Mouse (Mus musculus) MEL (cell line): ENCODE results near the gene Angptl2. TPM values are rescaled to one million over a fixed set of nuclear protein-coding genes. Genes with fewer than 3 reads are reported as not detected.

ENCODE experiments used
- DNase-seq: peaks from one replicate; pipeline ENCODE4 v3.0.0; 2011; ENCODE audit warnings: low read depth, low spot score
- H3K27ac ChIP-seq: 2 replicates; pipeline ENCODE4 v1.5.1; 2012; ENCODE audit warnings: low read depth, mild to moderate bottlenecking, control low read depth, low read length, moderate library complexity; ENCODE audit not compliant: control insufficient read depth
- H3K27me3 ChIP-seq, 2 experiments: fragments of 150-350 bp in 1 of 2; sonication (generic) in 1 of 2; 2 replicates each; pipeline ENCODE4 v1.6.1; 2012; ENCODE audit warnings: low read length in 2 of 2, mild to moderate bottlenecking in 2 of 2, improper control_type of control experiment in 1 of 2, moderate library complexity in 1 of 2; ENCODE audit not compliant: insufficient read depth in 2 of 2, control insufficient read depth in 1 of 2
- H3K36me3 ChIP-seq, 2 experiments: 2 replicates each; pipeline ENCODE4 v1.6.1; 2012 to 2014; ENCODE audit warnings: low read length in 2 of 2, improper control_type of control experiment in 1 of 2, inconsistent platforms in 1 of 2, mild to moderate bottlenecking in 1 of 2; ENCODE audit not compliant: insufficient read depth in 2 of 2, control insufficient read depth in 1 of 2
- H3K4me1 ChIP-seq, 2 experiments: fragments of 150-350 bp in 1 of 2; sonication (generic) in 1 of 2; 2 replicates each; pipeline ENCODE4 v1.6.1; 2012; ENCODE audit warnings: low read length in 2 of 2, improper control_type of control experiment in 1 of 2, mild to moderate bottlenecking in 1 of 2; ENCODE audit not compliant: insufficient read depth in 2 of 2, control insufficient read depth in 1 of 2
- H3K4me3 ChIP-seq, 2 experiments: fragments of 150-350 bp in 1 of 2; sonication (generic) in 1 of 2; 2 replicates each; pipeline ENCODE4 v1.5.1; 2012; ENCODE audit warnings: low read depth in 2 of 2, low read length in 2 of 2, mild to moderate bottlenecking in 2 of 2, moderate library complexity in 2 of 2, control low read depth in 1 of 2, improper control_type of control experiment in 1 of 2; ENCODE audit not compliant: control insufficient read depth in 1 of 2, insufficient read depth in 1 of 2
- H3K79me2 ChIP-seq: 2 replicates; pipeline ENCODE4 v1.6.1; 2012; ENCODE audit warnings: mild to moderate bottlenecking, low read length, moderate library complexity; ENCODE audit not compliant: control insufficient read depth, poor library complexity, insufficient read depth
- H3K9ac ChIP-seq: 2 replicates; pipeline ENCODE4 v1.6.1; 2012; ENCODE audit warnings: low read depth, mild to moderate bottlenecking, control low read depth, low read length, moderate library complexity; ENCODE audit not compliant: control insufficient read depth, poor library complexity, severe bottlenecking
- H3K9me3 ChIP-seq: fragments of 150-350 bp; sonication (generic); replicated peaks from 2 replicates; pipeline ENCODE4 v1.6.1; 2012; ENCODE audit warnings: mild to moderate bottlenecking, low read length, improper control_type of control experiment, moderate library complexity; ENCODE audit not compliant: insufficient read depth
- BHLHE40 ChIP-seq: IDR thresholded peaks from 2 replicates; pipeline ENCODE4 v1.6.1; 2012; ENCODE audit warnings: low read depth, mild to moderate bottlenecking, inconsistent platforms, low read length, improper control_type of control experiment, borderline replicate concordance
- CHD2 ChIP-seq: IDR thresholded peaks from 2 replicates; pipeline ENCODE4 v1.6.1; 2011; ENCODE audit warnings: low read length, improper control_type of control experiment
- CTCF ChIP-seq, 3 experiments: IDR thresholded peaks in 2 of 3; conservative IDR thresholded peaks in 1 of 3; 2 replicates each; pipeline ENCODE4 v1.5.1; 2011 to 2012; ENCODE audit warnings: low read length in 3 of 3, low read depth in 2 of 3, mild to moderate bottlenecking in 2 of 3, improper control_type of control experiment in 1 of 3, inconsistent platforms in 1 of 3, mixed read lengths in 1 of 3, moderate library complexity in 1 of 3; ENCODE audit not compliant: control insufficient read depth in 1 of 3, insufficient read depth in 1 of 3, poor library complexity in 1 of 3, severe bottlenecking in 1 of 3
- EP300 ChIP-seq, 2 experiments: IDR thresholded peaks; 2 replicates each; pipeline ENCODE4 v1.6.1; 2011; ENCODE audit warnings: improper control_type of control experiment in 2 of 2, low read length in 2 of 2, low read depth in 1 of 2, mild to moderate bottlenecking in 1 of 2
- ETS1 ChIP-seq: IDR thresholded peaks from 2 replicates; pipeline ENCODE4 v1.6.1; 2012; ENCODE audit warnings: low read depth, mild to moderate bottlenecking, inconsistent platforms, low read length, improper control_type of control experiment, moderate library complexity
- GABPA ChIP-seq: IDR thresholded peaks from 2 replicates; pipeline ENCODE4 v1.6.1; 2012; ENCODE audit warnings: low read depth, mild to moderate bottlenecking, inconsistent platforms, low read length, improper control_type of control experiment, moderate library complexity
- HCFC1 ChIP-seq: IDR thresholded peaks from 2 replicates; pipeline ENCODE4 v1.6.1; 2012; ENCODE audit warnings: low read depth, mild to moderate bottlenecking, inconsistent platforms, low read length, improper control_type of control experiment, moderate library complexity
- JUND ChIP-seq: IDR thresholded peaks from 2 replicates; pipeline ENCODE4 v1.6.1; 2011; ENCODE audit warnings: low read depth, mild to moderate bottlenecking, improper control_type of control experiment, low read length
- NELFE ChIP-seq: IDR thresholded peaks from 2 replicates; pipeline ENCODE4 v1.6.1; 2011; ENCODE audit warnings: low read depth, low read length, improper control_type of control experiment
- POLR2AphosphoS2 ChIP-seq: IDR thresholded peaks from 2 replicates; pipeline ENCODE4 v1.6.1; 2011; ENCODE audit warnings: low read length, improper control_type of control experiment
- POLR2AphosphoS5 ChIP-seq: IDR thresholded peaks from 2 replicates; pipeline ENCODE4 v1.6.1; 2012; ENCODE audit warnings: low read depth, borderline replicate concordance, mild to moderate bottlenecking, inconsistent platforms, low read length, moderate library complexity, mixed read lengths
- TBP ChIP-seq: IDR thresholded peaks from 2 replicates; pipeline ENCODE4 v1.8.0; 2011; ENCODE audit warnings: low read depth, low read length, improper control_type of control experiment
- UBTF ChIP-seq: IDR thresholded peaks from 2 replicates; pipeline ENCODE4 v1.6.1; 2012; ENCODE audit warnings: low read depth, mild to moderate bottlenecking, inconsistent platforms, low read length, improper control_type of control experiment, moderate library complexity, borderline replicate concordance; ENCODE audit not compliant: insufficient read depth
- USF1 ChIP-seq: IDR thresholded peaks from 2 replicates; pipeline ENCODE4 v1.6.1; 2014; ENCODE audit warnings: low read depth, mild to moderate bottlenecking, inconsistent platforms, low read length, improper control_type of control experiment, moderate library complexity
- ZC3H11A ChIP-seq: IDR thresholded peaks from 2 replicates; pipeline ENCODE4 v1.6.1; 2012; ENCODE audit warnings: low read depth, mild to moderate bottlenecking, inconsistent platforms, low read length, improper control_type of control experiment
- ZKSCAN1 ChIP-seq: IDR thresholded peaks from 2 replicates; pipeline ENCODE4 v1.6.1; 2012; ENCODE audit warnings: low read depth, mild to moderate bottlenecking, inconsistent platforms, low read length, improper control_type of control experiment, moderate library complexity
- ZNF384 ChIP-seq: IDR thresholded peaks from 2 replicates; pipeline ENCODE4 v1.6.1; 2012; ENCODE audit warnings: low read depth, mild to moderate bottlenecking, inconsistent platforms, low read length, improper control_type of control experiment
- polyA plus RNA-seq, 2 experiments: library from polyadenylated mRNA; stranded (reverse) in 1 of 2; unstranded in 1 of 2; fragments of >175 nt in 1 of 2; fragments of >200 nt in 1 of 2; gene quantifications; 2 replicates each; pipeline versions ENCODE4 v1.2.1 to v1.2.4; 2012; ENCODE audit warnings: low replicate concordance in 2 of 2, low read depth in 1 of 2; ENCODE audit not compliant: insufficient read length in 2 of 2, insufficient read depth in 1 of 2, missing spikeins in 1 of 2
- total RNA-seq: library from RNA; depleted of rRNA; stranded (reverse); fragments of 300-350 nt; gene quantifications from 2 replicates; pipeline ENCODE4 v1.2.3, GENCODE M21; 2012

Angptl2 gene
- total and polyA plus RNA-seq, 3 experiments, result 0.08 TPM; not detected in 2

- no peak for TF ChIP-seq BHLHE40
- TF ChIP-seq GABPA, result no peak
- TF ChIP-seq ZNF384, result no peak
- no peak for TF ChIP-seq CHD2
- TF ChIP-seq POLR2AphosphoS5, result no peak
- TF ChIP-seq UBTF, result no peak
- TF ChIP-seq HCFC1, result no peak
- no peak for TF ChIP-seq JUND
- TF ChIP-seq ETS1, result no peak
- no peak for TF ChIP-seq USF1
- TF ChIP-seq ZKSCAN1, result no peak
- TF ChIP-seq POLR2AphosphoS2, result no peak
- no peak for TF ChIP-seq NELFE
- no peak for TF ChIP-seq CTCF (IDR thresholded peaks at IDR 0.05 in 2 of 3, conservative IDR thresholded peaks at IDR 0.05 in 1 of 3; ENCODE audit: control insufficient read depth in 1 of 3, insufficient read depth in 1 of 3, low read depth in 2 of 3, low read length in 3 of 3, poor library complexity in 1 of 3, severe bottlenecking in 1 of 3)
- TF ChIP-seq ZC3H11A, result no peak
- Histone ChIP-seq H3K4me1 (peaks cover 0 to 4% of the 10 kb centered on the region in 2 experiments; a peak in 2 of 4 replicates), H3K9me3 (no peaks in the 10 kb centered on the region), H3K9ac (no peak overlapping the region), H3K79me2 (no peaks in the 10 kb centered on the region), H3K36me3 (peaks cover 0 to 2% of the 10 kb centered on the region in 2 experiments; a peak in 2 of 4 replicates), H3K27ac (no peak overlapping the region), H3K4me3 (no peak overlapping the region), H3K27me3 (no peaks in the 10 kb centered on the region)
- no peak for DNase-seq
These were observed 31.0 kb downstream of the Angptl2 start for GRCm38 (mm10) chr2:33246841-33247240.

GRCm38 (mm10) chr2:33248549-33248948 is 32.7 kb downstream of the Angptl2 start:
- H3K4me3 ChIP-seq, result no peak overlapping the region
- peaks cover 0 to 6% of the 10 kb centered on the region in 2 experiments; a peak in 3 of 4 replicates for H3K4me1 ChIP-seq
- TF ChIP-seq EP300 (IDR thresholded peaks at IDR 0.05; ENCODE audit: low read depth in 1 of 2, low read length in 2 of 2) (no peak), CHD2 (no peak), TBP (no peak)
- no peaks in the 10 kb centered on the region for H3K79me2 ChIP-seq
- no peaks in the 10 kb centered on the region for H3K27me3 ChIP-seq
- no peak overlapping the region for H3K27ac ChIP-seq
- DNase-seq, result no peak
- peaks cover 0 to 2% of the 10 kb centered on the region in 2 experiments; a peak in 2 of 4 replicates for H3K36me3 ChIP-seq
- H3K9ac ChIP-seq, result no peak overlapping the region
- no peaks in the 10 kb centered on the region for H3K9me3 ChIP-seq
